Mouse (Mus musculus) MEL (cell line): ENCODE data around the gene Pde4a. TPM values are rescaled to one million over a fixed set of nuclear protein-coding genes. Genes with fewer than 3 reads are reported as not detected.
"Not testable (repeated sequence)": the region's sequence is repeated elsewhere in the genome, so short reads cannot be mapped to it uniquely, and the experiment has no call there.

Experiments
- DNase-seq: peaks from one replicate; pipeline ENCODE4 v3.0.0; 2011; ENCODE audit warnings: low read depth, low spot score
- H3K27ac ChIP-seq: 2 replicates; pipeline ENCODE4 v1.5.1; 2012; ENCODE audit warnings: low read depth, mild to moderate bottlenecking, control low read depth, low read length, moderate library complexity; ENCODE audit not compliant: control insufficient read depth
- H3K27me3 ChIP-seq, 2 experiments: fragments of 150-350 bp in 1 of 2; sonication (generic) in 1 of 2; 2 replicates each; pipeline ENCODE4 v1.6.1; 2012; ENCODE audit warnings: low read length in 2 of 2, mild to moderate bottlenecking in 2 of 2, improper control_type of control experiment in 1 of 2, moderate library complexity in 1 of 2; ENCODE audit not compliant: insufficient read depth in 2 of 2, control insufficient read depth in 1 of 2
- H3K36me3 ChIP-seq, 2 experiments: 2 replicates each; pipeline ENCODE4 v1.6.1; 2012 to 2014; ENCODE audit warnings: low read length in 2 of 2, improper control_type of control experiment in 1 of 2, inconsistent platforms in 1 of 2, mild to moderate bottlenecking in 1 of 2; ENCODE audit not compliant: insufficient read depth in 2 of 2, control insufficient read depth in 1 of 2
- H3K4me1 ChIP-seq, 2 experiments: fragments of 150-350 bp in 1 of 2; sonication (generic) in 1 of 2; 2 replicates each; pipeline ENCODE4 v1.6.1; 2012; ENCODE audit warnings: low read length in 2 of 2, improper control_type of control experiment in 1 of 2, mild to moderate bottlenecking in 1 of 2; ENCODE audit not compliant: insufficient read depth in 2 of 2, control insufficient read depth in 1 of 2
- H3K4me3 ChIP-seq, 2 experiments: fragments of 150-350 bp in 1 of 2; sonication (generic) in 1 of 2; 2 replicates each; pipeline ENCODE4 v1.5.1; 2012; ENCODE audit warnings: low read depth in 2 of 2, low read length in 2 of 2, mild to moderate bottlenecking in 2 of 2, moderate library complexity in 2 of 2, control low read depth in 1 of 2, improper control_type of control experiment in 1 of 2; ENCODE audit not compliant: control insufficient read depth in 1 of 2, insufficient read depth in 1 of 2
- H3K79me2 ChIP-seq: 2 replicates; pipeline ENCODE4 v1.6.1; 2012; ENCODE audit warnings: mild to moderate bottlenecking, low read length, moderate library complexity; ENCODE audit not compliant: control insufficient read depth, poor library complexity, insufficient read depth
- H3K9ac ChIP-seq: 2 replicates; pipeline ENCODE4 v1.6.1; 2012; ENCODE audit warnings: low read depth, mild to moderate bottlenecking, control low read depth, low read length, moderate library complexity; ENCODE audit not compliant: control insufficient read depth, poor library complexity, severe bottlenecking
- H3K9me3 ChIP-seq: fragments of 150-350 bp; sonication (generic); replicated peaks from 2 replicates; pipeline ENCODE4 v1.6.1; 2012; ENCODE audit warnings: mild to moderate bottlenecking, low read length, improper control_type of control experiment, moderate library complexity; ENCODE audit not compliant: insufficient read depth
- CTCF ChIP-seq, 3 experiments: IDR thresholded peaks in 2 of 3; conservative IDR thresholded peaks in 1 of 3; 2 replicates each; pipeline ENCODE4 v1.5.1; 2011 to 2012; ENCODE audit warnings: low read length in 3 of 3, low read depth in 2 of 3, mild to moderate bottlenecking in 2 of 3, improper control_type of control experiment in 1 of 3, inconsistent platforms in 1 of 3, mixed read lengths in 1 of 3, moderate library complexity in 1 of 3; ENCODE audit not compliant: control insufficient read depth in 1 of 3, insufficient read depth in 1 of 3, poor library complexity in 1 of 3, severe bottlenecking in 1 of 3
- EP300 ChIP-seq, 2 experiments: IDR thresholded peaks; 2 replicates each; pipeline ENCODE4 v1.6.1; 2011; ENCODE audit warnings: improper control_type of control experiment in 2 of 2, low read length in 2 of 2, low read depth in 1 of 2, mild to moderate bottlenecking in 1 of 2
- MAZ ChIP-seq: IDR thresholded peaks from 2 replicates; pipeline ENCODE4 v1.6.1; 2012; ENCODE audit warnings: low read depth, mild to moderate bottlenecking, inconsistent platforms, low read length, improper control_type of control experiment
- MEF2A ChIP-seq: IDR thresholded peaks from 2 replicates; pipeline ENCODE4 v1.6.1; 2014; ENCODE audit warnings: low read depth, mild to moderate bottlenecking, inconsistent platforms, low read length, improper control_type of control experiment; ENCODE audit not compliant: poor library complexity, insufficient replicate concordance, severe bottlenecking; ENCODE audit errors: extremely low read depth
- MXI1 ChIP-seq: IDR thresholded peaks from 2 replicates; pipeline ENCODE4 v1.6.1; 2011; ENCODE audit warnings: mild to moderate bottlenecking, low read depth, low read length, improper control_type of control experiment
- TBP ChIP-seq: IDR thresholded peaks from 2 replicates; pipeline ENCODE4 v1.8.0; 2011; ENCODE audit warnings: low read depth, low read length, improper control_type of control experiment
- UBTF ChIP-seq: IDR thresholded peaks from 2 replicates; pipeline ENCODE4 v1.6.1; 2012; ENCODE audit warnings: low read depth, mild to moderate bottlenecking, inconsistent platforms, low read length, improper control_type of control experiment, moderate library complexity, borderline replicate concordance; ENCODE audit not compliant: insufficient read depth
- polyA plus RNA-seq, 2 experiments: library from polyadenylated mRNA; stranded (reverse) in 1 of 2; unstranded in 1 of 2; fragments of >175 nt in 1 of 2; fragments of >200 nt in 1 of 2; gene quantifications; 2 replicates each; pipeline versions ENCODE4 v1.2.1 to v1.2.4; 2012; ENCODE audit warnings: low replicate concordance in 2 of 2, low read depth in 1 of 2; ENCODE audit not compliant: insufficient read length in 2 of 2, insufficient read depth in 1 of 2, missing spikeins in 1 of 2
- total RNA-seq: library from RNA; depleted of rRNA; stranded (reverse); fragments of 300-350 nt; gene quantifications from 2 replicates; pipeline ENCODE4 v1.2.3, GENCODE M21; 2012

Gene Pde4a
- total and polyA plus RNA-seq, 3 experiments, result 16.6 to 53.9 (median 45.6) TPM

GRCm38 (mm10) chr9:21221383-21221929 is 55.9 kb downstream of the Pde4a start:
- Histone ChIP-seq H3K79me2 (no peaks in the 10 kb centered on the region), H3K36me3 (peaks cover 0 to 23% of the 10 kb centered on the region in 2 experiments; a peak in 2 of 4 replicates), H3K9ac (peak overlapping the region; percentile 70), H3K27ac (peak overlapping the region; percentile 83), H3K4me1 (peaks cover 2 to 23% of the 10 kb centered on the region in 2 experiments; a peak in 3 of 4 replicates), H3K9me3 (no peaks in the 10 kb centered on the region), H3K4me3 (peak overlapping the region; percentile 23 to 63), H3K27me3 (no peaks in the 10 kb centered on the region)
- TF ChIP-seq UBTF, result peak; percentile 82; the same call in 1 of the 2 replicates
- TF ChIP-seq TBP, result peak; percentile 50; the same call in 1 of the 2 replicates
- TF ChIP-seq CTCF (IDR thresholded peaks at IDR 0.05 in 2 of 3, conservative IDR thresholded peaks at IDR 0.05 in 1 of 3; ENCODE audit: control insufficient read depth in 1 of 3, insufficient read depth in 1 of 3, low read depth in 2 of 3, low read length in 3 of 3, poor library complexity in 1 of 3, severe bottlenecking in 1 of 3), result peak in 2 of 3 experiments; percentile 66 to 94; a peak in 4 of 6 replicates
- TF ChIP-seq MXI1, result no peak
- DNase-seq, result peak; percentile 99

- DNase-seq, result peak; percentile 61
- not testable (repeated sequence) for H3K79me2 ChIP-seq, H3K27me3 ChIP-seq, H3K4me3 ChIP-seq, H3K27ac ChIP-seq, H3K9ac ChIP-seq
- H3K4me1 ChIP-seq, result peaks cover 4 to 28% of the 10 kb centered on the region in 2 experiments; a peak in 3 of 4 replicates
- TF ChIP-seq CTCF (IDR thresholded peaks at IDR 0.05 in 2 of 3, conservative IDR thresholded peaks at IDR 0.05 in 1 of 3; ENCODE audit: control insufficient read depth in 1 of 3, insufficient read depth in 1 of 3, low read depth in 2 of 3, low read length in 3 of 3, poor library complexity in 1 of 3, severe bottlenecking in 1 of 3), result 0 out of 6 replicates have a peak, but pooled peaks of 1 of the 3 experiments have one; percentile 2
- peak; percentile 89 for TF ChIP-seq TBP
- TF ChIP-seq, all 39 proteins: peak for 2; not testable (repeated sequence) for 37
- H3K9me3 ChIP-seq, result not testable (repeated sequence)
- H3K36me3 ChIP-seq, result peaks cover 0 to 24% of the 10 kb centered on the region in 2 experiments; a peak in 2 of 4 replicates
Measured at GRCm38 (mm10) chr9:21223490-21223889, 58.0 kb downstream of the Pde4a start.

- no peak overlapping the region for H3K9ac ChIP-seq
- H3K27ac ChIP-seq, result no peak overlapping the region
- DNase-seq, result peak; percentile 69
- H3K36me3 ChIP-seq, result peaks cover 0 to 24% of the 10 kb centered on the region in 2 experiments; a peak in 2 of 4 replicates
- no peaks in the 10 kb centered on the region for H3K9me3 ChIP-seq
- TF ChIP-seq MEF2A (no peak), EP300 (IDR thresholded peaks at IDR 0.05; ENCODE audit: low read depth in 1 of 2, low read length in 2 of 2) (no peak), MAZ (no peak)
- TF ChIP-seq, all 39 proteins: peak for 0
- Histone ChIP-seq H3K4me1 (peaks cover 4 to 28% of the 10 kb centered on the region in 2 experiments; a peak in 3 of 4 replicates), H3K79me2 (no peaks in the 10 kb centered on the region), H3K4me3 (no peak overlapping the region), H3K27me3 (no peaks in the 10 kb centered on the region)
Measured at GRCm38 (mm10) chr9:21223906-21224305, 58.4 kb downstream of the Pde4a start.
